Mouse (Mus musculus): ENCODE data around the gene Srxn1. TPM values are rescaled to one million over a fixed set of nuclear protein-coding genes. Genes with fewer than 3 reads are reported as not detected.

The Srxn1 gene
- polyA plus RNA-seq, 1 experiment from 2014 or later: 8.1 TPM

GRCm38 (mm10) chr2:152093356-152093792 is 11.9 kb upstream of the Srxn1 start:
- peaks cover 4% of the 10 kb centered on the region; the same call in 1 of the 2 replicates for H3K4me1 ChIP-seq (ENCODE audit: control insufficient read depth, insufficient read depth, low read length)
- WGBS (ENCODE audit: insufficient replicate concordance): 4% methylated on average over 44 of the region's 60 CpGs
- H3K4me3 ChIP-seq (ENCODE audit: low read depth, low read length): peak overlapping the region; percentile 46
- H3K4me2 ChIP-seq: peak overlapping the region; percentile 76
- no peaks in the 10 kb centered on the region for H3K9me3 ChIP-seq (replicated peaks; ENCODE audit: control insufficient read depth, low read length)
- no peak overlapping the region for H3K27ac ChIP-seq (ENCODE audit: low read depth, low read length)
- ATAC-seq (replicated peaks; ENCODE audit: insufficient number of reproducible peaks, low FRiP score, low TSS enrichment): 0 out of 2 replicates have a peak, but pooled peaks have one; percentile 7
- peaks cover 65% of the 10 kb centered on the region for H3K27me3 ChIP-seq (ENCODE audit: control insufficient read depth, insufficient read depth, low read length)
- peak overlapping the region; percentile 22; the same call in 1 of the 2 replicates for H3K9ac ChIP-seq (ENCODE audit: low read depth, low read length)
- no peaks in the 10 kb centered on the region for H3K36me3 ChIP-seq (ENCODE audit: control insufficient read depth, insufficient read depth, low read length)

- Histone ChIP-seq H3K4me1 (ENCODE audit: control insufficient read depth, insufficient read depth, low read length) (peaks cover 4% of the 10 kb centered on the region; the same call in 1 of the 2 replicates), H3K9me3 (replicated peaks; ENCODE audit: control insufficient read depth, low read length) (no peaks in the 10 kb centered on the region), H3K4me2 (peak overlapping the region; percentile 28), H3K27ac (ENCODE audit: low read depth, low read length) (no peak overlapping the region), H3K9ac (ENCODE audit: low read depth, low read length) (no peak overlapping the region), H3K36me3 (ENCODE audit: control insufficient read depth, insufficient read depth, low read length) (no peaks in the 10 kb centered on the region), H3K27me3 (ENCODE audit: control insufficient read depth, insufficient read depth, low read length) (peaks cover 68% of the 10 kb centered on the region), H3K4me3 (ENCODE audit: low read depth, low read length) (0 out of 2 replicates have a peak overlapping the region, but pooled peaks have one; percentile 12)
- WGBS (ENCODE audit: insufficient replicate concordance): 2% methylated on average over 29 of the region's 29 CpGs
- ATAC-seq (replicated peaks; ENCODE audit: insufficient number of reproducible peaks, low FRiP score, low TSS enrichment): no peak
These were observed 10.3 kb upstream of the Srxn1 start for GRCm38 (mm10) chr2:152094856-152095545.

GRCm38 (mm10) chr2:152096922-152097321 is 8.4 kb upstream of the Srxn1 start:
- 83% methylated on average over 2 of the region's 2 CpGs for WGBS (ENCODE audit: insufficient replicate concordance)
- no peak for ATAC-seq (replicated peaks; ENCODE audit: insufficient number of reproducible peaks, low FRiP score, low TSS enrichment)
- Histone ChIP-seq H3K27me3 (ENCODE audit: control insufficient read depth, insufficient read depth, low read length) (peaks cover 59% of the 10 kb centered on the region), H3K27ac (ENCODE audit: low read depth, low read length) (no peak overlapping the region), H3K4me2 (no peak overlapping the region), H3K9me3 (replicated peaks; ENCODE audit: control insufficient read depth, low read length) (no peaks in the 10 kb centered on the region), H3K36me3 (ENCODE audit: control insufficient read depth, insufficient read depth, low read length) (no peaks in the 10 kb centered on the region), H3K4me3 (ENCODE audit: low read depth, low read length) (no peak overlapping the region), H3K9ac (ENCODE audit: low read depth, low read length) (no peak overlapping the region), H3K4me1 (ENCODE audit: control insufficient read depth, insufficient read depth, low read length) (peaks cover 4% of the 10 kb centered on the region; the same call in 1 of the 2 replicates)

- Histone ChIP-seq H3K27ac (ENCODE audit: low read depth, low read length) (no peak overlapping the region), H3K9ac (ENCODE audit: low read depth, low read length) (no peak overlapping the region), H3K4me2 (no peak overlapping the region), H3K4me3 (ENCODE audit: low read depth, low read length) (no peak overlapping the region), H3K9me3 (replicated peaks; ENCODE audit: control insufficient read depth, low read length) (no peaks in the 10 kb centered on the region), H3K36me3 (ENCODE audit: control insufficient read depth, insufficient read depth, low read length) (no peaks in the 10 kb centered on the region), H3K27me3 (ENCODE audit: control insufficient read depth, insufficient read depth, low read length) (peaks cover 54% of the 10 kb centered on the region), H3K4me1 (ENCODE audit: control insufficient read depth, insufficient read depth, low read length) (peaks cover 4% of the 10 kb centered on the region; the same call in 1 of the 2 replicates)
- WGBS (ENCODE audit: insufficient replicate concordance): 76% methylated on average over 11 of the region's 11 CpGs
- ATAC-seq (replicated peaks; ENCODE audit: insufficient number of reproducible peaks, low FRiP score, low TSS enrichment): no peak
These were observed 7.4 kb upstream of the Srxn1 start for GRCm38 (mm10) chr2:152097916-152098315.

GRCm38 (mm10) chr2:152099538-152099937 is 5.8 kb upstream of the Srxn1 start:
- peaks cover 38% of the 10 kb centered on the region for H3K27me3 ChIP-seq (ENCODE audit: control insufficient read depth, insufficient read depth, low read length)
- WGBS (ENCODE audit: insufficient replicate concordance): 68% methylated on average over 3 of the region's 3 CpGs

GRCm38 (mm10) chr2:152101761-152102160 is 3.6 kb upstream of the Srxn1 start:
- H3K9ac ChIP-seq (ENCODE audit: low read depth, low read length): no peak overlapping the region
- H3K4me3 ChIP-seq (ENCODE audit: low read depth, low read length): no peak overlapping the region
- no peaks in the 10 kb centered on the region for H3K4me1 ChIP-seq (ENCODE audit: control insufficient read depth, insufficient read depth, low read length)
- H3K9me3 ChIP-seq (replicated peaks; ENCODE audit: control insufficient read depth, low read length): no peaks in the 10 kb centered on the region
- 70% methylated on average over 13 of the region's 13 CpGs for WGBS (ENCODE audit: insufficient replicate concordance)
- no peak overlapping the region for H3K27ac ChIP-seq (ENCODE audit: low read depth, low read length)
- no peak overlapping the region for H3K4me2 ChIP-seq
- H3K36me3 ChIP-seq (ENCODE audit: control insufficient read depth, insufficient read depth, low read length): no peaks in the 10 kb centered on the region
- no peak for ATAC-seq (replicated peaks; ENCODE audit: insufficient number of reproducible peaks, low FRiP score, low TSS enrichment)
- H3K27me3 ChIP-seq (ENCODE audit: control insufficient read depth, insufficient read depth, low read length): peaks cover 15% of the 10 kb centered on the region

More at GRCm38 (mm10) chr2:152099538-152099937, 5.8 kb upstream of the Srxn1 start:
- Histone ChIP-seq H3K27ac (ENCODE audit: low read depth, low read length) (no peak overlapping the region), H3K36me3 (ENCODE audit: control insufficient read depth, insufficient read depth, low read length) (no peaks in the 10 kb centered on the region), H3K4me1 (ENCODE audit: control insufficient read depth, insufficient read depth, low read length) (no peaks in the 10 kb centered on the region; the same call in 1 of the 2 replicates), H3K4me2 (no peak overlapping the region), H3K4me3 (ENCODE audit: low read depth, low read length) (no peak overlapping the region), H3K9ac (ENCODE audit: low read depth, low read length) (no peak overlapping the region), H3K9me3 (replicated peaks; ENCODE audit: control insufficient read depth, low read length) (no peaks in the 10 kb centered on the region)
- no peak for ATAC-seq (replicated peaks; ENCODE audit: insufficient number of reproducible peaks, low FRiP score, low TSS enrichment)

- ATAC-seq (replicated peaks; ENCODE audit: insufficient number of reproducible peaks, low FRiP score, low TSS enrichment): no peak
- Histone ChIP-seq H3K36me3 (ENCODE audit: control insufficient read depth, insufficient read depth, low read length) (no peaks in the 10 kb centered on the region), H3K9me3 (replicated peaks; ENCODE audit: control insufficient read depth, low read length) (no peaks in the 10 kb centered on the region), H3K27ac (ENCODE audit: low read depth, low read length) (no peak overlapping the region), H3K27me3 (ENCODE audit: control insufficient read depth, insufficient read depth, low read length) (peaks cover 14% of the 10 kb centered on the region; the same call in 1 of the 2 replicates), H3K9ac (ENCODE audit: low read depth, low read length) (no peak overlapping the region), H3K4me3 (ENCODE audit: low read depth, low read length) (no peak overlapping the region), H3K4me1 (ENCODE audit: control insufficient read depth, insufficient read depth, low read length) (no peaks in the 10 kb centered on the region), H3K4me2 (no peak overlapping the region)
- 59% methylated on average over 6 of the region's 6 CpGs for WGBS (ENCODE audit: insufficient replicate concordance)
These were observed 2.9 kb upstream of the Srxn1 start for GRCm38 (mm10) chr2:152102369-152102768.

- H3K4me3 ChIP-seq (ENCODE audit: low read depth, low read length): peak overlapping the region; percentile 73
- H3K27me3 ChIP-seq (ENCODE audit: control insufficient read depth, insufficient read depth, low read length): peaks cover 11% of the 10 kb centered on the region; the same call in 1 of the 2 replicates
- peak; percentile 56 for ATAC-seq (replicated peaks; ENCODE audit: insufficient number of reproducible peaks, low FRiP score, low TSS enrichment)
- H3K36me3 ChIP-seq (ENCODE audit: control insufficient read depth, insufficient read depth, low read length): no peaks in the 10 kb centered on the region
- no peaks in the 10 kb centered on the region for H3K9me3 ChIP-seq (replicated peaks; ENCODE audit: control insufficient read depth, low read length)
- WGBS (ENCODE audit: insufficient replicate concordance): 20% methylated on average over 17 of the region's 17 CpGs
- peak overlapping the region; percentile 88 for H3K4me2 ChIP-seq
- H3K27ac ChIP-seq (ENCODE audit: low read depth, low read length): peak overlapping the region; percentile 70
- no peaks in the 10 kb centered on the region for H3K4me1 ChIP-seq (ENCODE audit: control insufficient read depth, insufficient read depth, low read length)
- H3K9ac ChIP-seq (ENCODE audit: low read depth, low read length): peak overlapping the region; percentile 84
These were observed 502 bp upstream of the Srxn1 start for GRCm38 (mm10) chr2:152104711-152105317.

All from heart, embryonic 11.5 days (tissue).